Mouse (Mus musculus) lung, adult 2 months (tissue): ENCODE data around the gene Tmcc1.

Experiments
- CTCF ChIP-seq: fragments of 200-500 bp; IDR thresholded peaks from 2 replicates; pipeline ENCODE4 v1.5.1; 2011; ENCODE audit warnings: mild to moderate bottlenecking, low read length, control low read depth; ENCODE audit not compliant: insufficient read depth
- POLR2A ChIP-seq: fragments of 200-500 bp; IDR thresholded peaks from 2 replicates; pipeline ENCODE4 v1.6.1; 2011; ENCODE audit warnings: low read depth, mild to moderate bottlenecking, control low read depth, low read length, borderline replicate concordance; ENCODE audit errors: extremely low read depth

GRCm38 (mm10) chr6:116189417-116189816 lies 3.9 kb downstream of the Tmcc1 start:
- no peak for TF ChIP-seq CTCF
- no peak for TF ChIP-seq POLR2A
